Mouse (Mus musculus) liver (tissue): Measurements from ENCODE around the gene Rgs7bp.

Experiments used
- DNase-seq: peaks from one replicate; pipeline ENCODE4 v3.0.0-alpha.2; 2020; ENCODE audit warnings: mixed read lengths

Rgs7bp gene

GRCm38 (mm10) chr13:105054181-105054940 is at the start of gene Rgs7bp:
Rgs7bp (minus strand) TSS chr13:105054930.
- DNase-seq, result peak; percentile 50

- DNase-seq, result no peak
Measured at GRCm38 (mm10) chr13:105104385-105104784, 49.7 kb upstream of the Rgs7bp start.

GRCm38 (mm10) chr13:105100705-105101104 is 46.0 kb upstream of the Rgs7bp start:
- no peak for DNase-seq

- no peak for DNase-seq
Measured at GRCm38 (mm10) chr13:105096316-105096715, 41.6 kb upstream of the Rgs7bp start.

GRCm38 (mm10) chr13:105089276-105089675 is 34.5 kb upstream of the Rgs7bp start:
- DNase-seq, result no peak

- DNase-seq, result no peak
Measured at GRCm38 (mm10) chr13:105081862-105082261, 27.1 kb upstream of the Rgs7bp start, which contains the start of gene 4933425L06Rik. 4933425L06Rik (plus strand) TSS chr13:105082122.

- DNase-seq, result no peak
Measured at GRCm38 (mm10) chr13:105066890-105067845, 12.4 kb upstream of the Rgs7bp start.

GRCm38 (mm10) chr13:105066119-105066518 is 11.4 kb upstream of the Rgs7bp start:
- DNase-seq, result no peak

GRCm38 (mm10) chr13:105055374-105055773 is 644 bp upstream of the Rgs7bp start:
- no peak for DNase-seq

- DNase-seq, result no peak
Measured at GRCm38 (mm10) chr13:105054941-105055309, 195 bp upstream of the Rgs7bp start.

GRCm38 (mm10) chr13:105053618-105054017 is 1.1 kb downstream of the Rgs7bp start:
- DNase-seq, result no peak

GRCm38 (mm10) chr13:105051432-105051831 is 3.3 kb downstream of the Rgs7bp start:
- peak; percentile 33 for DNase-seq

- DNase-seq, result peak; percentile 53
Measured at GRCm38 (mm10) chr13:105048662-105049061, 6.1 kb downstream of the Rgs7bp start.

GRCm38 (mm10) chr13:105047377-105047776 is 7.4 kb downstream of the Rgs7bp start:
- no peak for DNase-seq

- no peak for DNase-seq
Measured at GRCm38 (mm10) chr13:105043882-105044281, 10.8 kb downstream of the Rgs7bp start.

GRCm38 (mm10) chr13:105038334-105038733 is 16.4 kb downstream of the Rgs7bp start:
- DNase-seq, result no peak

GRCm38 (mm10) chr13:105037816-105038215 is 16.9 kb downstream of the Rgs7bp start:
- no peak for DNase-seq

GRCm38 (mm10) chr13:105031882-105032281 is 22.8 kb downstream of the Rgs7bp start:
- no peak for DNase-seq

- no peak for DNase-seq
Measured at GRCm38 (mm10) chr13:105028276-105028675, 26.5 kb downstream of the Rgs7bp start.

GRCm38 (mm10) chr13:105016577-105016976 is 38.2 kb downstream of the Rgs7bp start:
- DNase-seq, result no peak

GRCm38 (mm10) chr13:105015710-105016404 is 38.9 kb downstream of the Rgs7bp start:
- no peak for DNase-seq

GRCm38 (mm10) chr13:105011300-105011699 is 43.4 kb downstream of the Rgs7bp start:
- no peak for DNase-seq

- no peak for DNase-seq
Measured at GRCm38 (mm10) chr13:105008891-105009290, 45.8 kb downstream of the Rgs7bp start.
